Mouse (Mus musculus): ENCODE results near the gene Plppr2. TPM values are rescaled to one million over a fixed set of nuclear protein-coding genes. Genes with fewer than 3 reads are reported as not detected.

The Plppr2 gene
- 9.5 and 9.6 TPM in 2 replicates for polyA plus RNA-seq (2016; fragmentation: Nextera tagmentation; extraction: Ambion mirVana)

DNA sequence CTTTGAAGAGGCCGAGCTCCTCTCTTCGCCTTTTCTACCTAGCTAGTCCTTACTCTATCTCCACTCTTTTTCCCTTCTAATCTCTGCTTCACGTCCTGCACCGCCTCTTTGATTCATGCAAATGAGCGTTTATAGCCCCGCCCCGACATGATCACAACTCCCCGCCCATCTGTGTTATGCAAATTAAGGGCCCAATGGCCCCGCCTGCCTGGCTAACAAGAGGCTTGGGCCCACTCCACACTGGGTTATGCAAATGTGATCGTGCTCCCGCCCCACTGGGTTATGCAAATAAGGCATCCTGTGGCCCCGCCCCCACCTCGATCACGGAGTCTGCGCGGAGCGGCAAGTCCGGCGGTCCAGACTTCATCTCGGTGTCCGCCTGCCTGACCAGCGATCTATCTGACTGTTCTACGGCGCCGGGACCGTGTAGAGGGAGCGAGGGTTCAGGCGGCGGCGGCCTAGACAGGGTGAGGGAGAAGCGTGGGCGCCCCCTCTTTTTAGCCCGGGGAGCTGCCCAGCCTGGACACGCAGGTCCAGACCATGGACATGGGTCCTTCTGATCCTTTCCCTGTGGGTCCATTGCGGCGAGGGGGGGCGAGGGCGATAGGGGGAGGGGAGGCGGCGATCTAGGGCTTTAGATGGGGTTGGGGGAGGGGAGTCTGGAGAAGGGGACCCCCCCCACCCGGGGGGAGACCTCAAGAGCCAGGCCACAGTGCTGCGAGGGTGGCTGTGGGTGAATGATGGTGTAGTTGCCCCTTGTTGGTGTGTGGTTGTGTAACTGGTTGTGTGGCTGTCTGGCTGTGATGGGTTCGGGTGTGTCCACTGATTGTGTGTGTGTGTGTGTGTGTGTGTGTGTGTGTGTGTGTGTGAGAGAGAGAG lies at the start of gene Plppr2:
TSS of gene Plppr2 (plus strand) at position 342 of the 879 bp plus-strand sequence.
- peak within 1 kb of the TSS; percentile 82 for H3K27ac ChIP-seq (replicated peaks)

DNA sequence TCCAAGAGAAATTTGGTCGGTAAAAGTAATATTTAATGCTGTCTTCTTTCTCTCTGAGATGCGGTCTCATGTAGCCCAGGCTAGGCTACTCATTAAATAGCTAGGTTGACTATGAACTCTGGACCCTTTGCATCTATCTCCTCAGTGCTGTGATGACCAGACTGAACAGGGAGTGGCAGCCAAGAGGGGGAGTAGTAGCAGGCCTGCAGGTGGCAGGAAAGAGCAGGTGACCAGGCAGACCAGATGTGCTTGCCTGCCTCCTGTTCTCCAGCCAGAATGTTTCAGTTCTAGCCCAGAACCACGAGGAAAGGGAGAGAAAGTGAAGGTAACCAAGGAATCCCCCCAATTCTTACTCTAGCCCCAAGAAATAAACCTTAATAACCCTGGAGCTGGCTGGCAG lies 47.6 kb upstream of the Plppr2 start:
- no peaks in the 10 kb centered on the region for H3K4me1 ChIP-seq
- no peaks in the 10 kb centered on the region for H3K9me3 ChIP-seq
- 64% methylated on average over 3 of the region's 3 CpGs for WGBS
- DNase-seq (ENCODE audit: low spot score) = no peak
- H3K27me3 ChIP-seq (replicated peaks; ENCODE audit: low read depth, poor library complexity, severe bottlenecking) = no peaks in the 10 kb centered on the region
- H3K36me3 ChIP-seq (replicated peaks) = no peaks in the 10 kb centered on the region
- no peak overlapping the region for H3K4me3 ChIP-seq
- no peak overlapping the region for H3K27ac ChIP-seq (replicated peaks)

More for the DNA sequence above, at the start of gene Plppr2:
- H3K4me3 ChIP-seq = peak within 1 kb of the TSS; percentile 69
- H3K27me3 ChIP-seq (replicated peaks; ENCODE audit: low read depth, poor library complexity, severe bottlenecking) = peaks cover 25% of the 10 kb centered on the region
- H3K9me3 ChIP-seq = no peaks in the 10 kb centered on the region
- DNase-seq (ENCODE audit: low spot score) = peak; percentile 98
- peaks cover 24% of the 10 kb centered on the region for H3K4me1 ChIP-seq
- H3K36me3 ChIP-seq (replicated peaks) = no peaks in the 10 kb centered on the region
- WGBS = 3% methylated on average over 43 of the region's 43 CpGs

DNA sequence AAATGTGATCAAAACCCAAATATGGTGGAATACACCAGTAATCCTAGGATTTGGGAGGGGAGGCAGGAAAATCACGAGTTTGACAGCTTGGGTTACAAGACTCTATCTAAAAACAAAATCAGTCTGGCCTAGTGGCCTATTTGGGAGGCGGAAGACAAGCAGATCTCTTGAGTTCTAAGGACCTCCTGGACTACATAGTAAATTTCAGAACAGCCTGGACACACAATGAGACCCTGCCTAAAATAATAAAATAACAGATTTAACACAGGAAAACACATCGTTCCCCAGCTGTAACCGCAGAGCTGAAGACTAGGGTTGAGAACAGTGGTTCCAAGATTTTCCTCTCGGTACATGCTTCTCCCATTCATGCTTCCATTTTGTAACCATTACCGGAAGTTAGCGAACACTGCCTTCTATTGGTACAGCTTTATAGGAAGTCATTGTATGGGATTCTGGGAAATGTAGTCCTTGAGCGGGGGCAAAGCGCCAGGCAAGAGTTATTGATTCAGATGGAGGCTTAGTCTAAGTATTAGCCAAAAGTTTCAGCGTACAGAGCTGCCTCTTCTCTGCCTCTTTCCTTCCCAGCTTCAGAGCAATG lies 35.5 kb upstream of the Plppr2 start:
- peak; percentile 56 for DNase-seq (ENCODE audit: low spot score)
- Histone ChIP-seq H3K4me1 (peaks cover 3% of the 10 kb centered on the region; the same call in 1 of the 2 replicates), H3K4me3 (peak overlapping the region; percentile 59), H3K36me3 (replicated peaks) (no peaks in the 10 kb centered on the region), H3K27ac (replicated peaks) (peak overlapping the region; percentile 75), H3K27me3 (replicated peaks; ENCODE audit: low read depth, poor library complexity, severe bottlenecking) (peaks cover 16% of the 10 kb centered on the region), H3K9me3 (no peaks in the 10 kb centered on the region)
- WGBS = 15% methylated on average over 10 of the region's 10 CpGs

DNA sequence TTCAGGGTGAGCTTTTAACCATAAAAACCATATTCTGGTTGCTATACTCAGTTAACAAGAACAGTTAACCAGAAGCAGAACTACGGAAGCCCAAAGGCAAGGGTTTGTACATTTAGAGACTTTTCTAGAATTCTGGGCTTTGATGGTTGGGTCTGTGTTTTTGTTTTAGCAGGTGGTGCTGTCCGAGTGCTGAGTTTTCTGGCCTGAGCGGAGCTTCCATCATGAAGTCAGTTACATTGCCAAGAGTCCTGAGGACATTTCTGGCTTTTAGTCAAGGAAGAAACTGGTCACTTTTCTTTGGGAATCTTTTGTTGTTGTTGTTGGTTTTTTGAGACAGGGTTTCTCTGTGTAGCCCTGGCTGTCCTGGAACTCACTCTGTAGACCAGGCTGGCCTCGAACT lies 32.8 kb upstream of the Plppr2 start:
- 89% methylated on average over 4 of the region's 4 CpGs for WGBS
- no peak for DNase-seq (ENCODE audit: low spot score)
- H3K27ac ChIP-seq (replicated peaks) = no peak overlapping the region
- peaks cover 3% of the 10 kb centered on the region; the same call in 1 of the 2 replicates for H3K4me1 ChIP-seq
- H3K9me3 ChIP-seq = no peaks in the 10 kb centered on the region
- H3K36me3 ChIP-seq (replicated peaks) = no peaks in the 10 kb centered on the region
- peaks cover 11% of the 10 kb centered on the region for H3K27me3 ChIP-seq (replicated peaks; ENCODE audit: low read depth, poor library complexity, severe bottlenecking)
- no peak overlapping the region for H3K4me3 ChIP-seq

DNA sequence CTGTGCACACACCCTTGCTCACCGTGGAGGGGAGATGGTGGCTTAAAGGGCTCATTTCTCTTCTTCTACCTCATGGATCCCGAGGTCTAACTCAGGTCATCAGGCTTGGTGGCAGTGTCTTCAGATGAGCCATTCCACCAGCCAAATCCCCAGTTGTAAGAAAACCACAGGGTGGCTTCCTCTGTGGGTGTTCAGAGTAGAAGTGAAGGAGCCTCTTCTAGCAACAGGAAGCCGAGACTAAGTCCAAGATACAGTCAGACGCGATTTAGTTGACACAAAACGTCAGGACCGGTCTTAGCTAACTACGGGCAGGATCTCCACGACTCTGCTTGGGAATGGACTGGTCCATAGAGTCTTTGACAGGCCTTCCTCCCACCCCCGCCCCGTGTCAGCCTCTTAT lies 28.6 kb upstream of the Plppr2 start:
- H3K4me1 ChIP-seq = no peaks in the 10 kb centered on the region
- no peaks in the 10 kb centered on the region for H3K36me3 ChIP-seq (replicated peaks)
- DNase-seq (ENCODE audit: low spot score) = no peak
- no peak overlapping the region for H3K27ac ChIP-seq (replicated peaks)
- WGBS = 77% methylated on average over 11 of the region's 11 CpGs
- no peaks in the 10 kb centered on the region for H3K27me3 ChIP-seq (replicated peaks; ENCODE audit: low read depth, poor library complexity, severe bottlenecking)
- H3K9me3 ChIP-seq = no peaks in the 10 kb centered on the region
- no peak overlapping the region for H3K4me3 ChIP-seq

DNA sequence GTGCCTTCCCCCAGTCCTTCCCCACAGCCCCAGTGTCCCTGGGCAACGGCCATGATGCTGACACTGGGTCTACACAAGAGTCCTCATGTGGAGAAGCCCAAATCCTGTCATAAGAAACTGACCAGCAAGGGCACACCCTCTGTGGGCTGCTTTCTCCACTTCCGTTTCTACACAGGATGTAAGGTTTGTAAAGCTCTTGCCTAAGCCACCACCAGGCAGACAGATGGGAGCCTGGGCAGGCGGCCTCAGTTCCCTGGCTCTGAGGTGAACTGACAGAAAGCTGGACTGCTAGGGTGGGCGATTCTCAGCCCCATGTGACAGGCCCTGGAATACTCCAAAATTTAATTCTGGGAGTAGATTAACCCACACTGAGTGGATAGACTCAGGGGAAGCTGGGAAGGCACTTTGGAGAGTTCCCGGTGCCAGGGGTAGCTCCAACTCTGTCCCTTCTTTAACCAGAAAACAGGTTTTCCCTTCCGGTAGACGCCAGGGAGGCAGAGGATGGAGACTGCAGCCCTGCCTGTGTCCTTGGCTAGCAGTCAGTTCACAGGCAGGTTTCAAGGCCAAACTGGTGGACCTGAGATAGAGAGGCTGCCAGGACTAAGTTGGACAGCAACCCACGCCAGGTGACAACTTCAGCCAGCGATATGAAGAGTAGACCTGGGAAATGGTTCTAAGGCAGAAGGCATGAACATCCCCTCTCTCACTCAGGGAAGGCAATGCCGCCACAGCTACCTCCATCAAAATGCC lies 27.2 kb upstream of the Plppr2 start:
- 82% methylated on average over 10 of the region's 10 CpGs for WGBS
- no peaks in the 10 kb centered on the region for H3K36me3 ChIP-seq (replicated peaks)
- no peaks in the 10 kb centered on the region for H3K4me1 ChIP-seq
- H3K27ac ChIP-seq (replicated peaks) = no peak overlapping the region
- no peak for DNase-seq (ENCODE audit: low spot score)
- H3K9me3 ChIP-seq = no peaks in the 10 kb centered on the region
- no peak overlapping the region for H3K4me3 ChIP-seq
- H3K27me3 ChIP-seq (replicated peaks; ENCODE audit: low read depth, poor library complexity, severe bottlenecking) = peaks cover 6% of the 10 kb centered on the region; the same call in 1 of the 2 replicates

DNA sequence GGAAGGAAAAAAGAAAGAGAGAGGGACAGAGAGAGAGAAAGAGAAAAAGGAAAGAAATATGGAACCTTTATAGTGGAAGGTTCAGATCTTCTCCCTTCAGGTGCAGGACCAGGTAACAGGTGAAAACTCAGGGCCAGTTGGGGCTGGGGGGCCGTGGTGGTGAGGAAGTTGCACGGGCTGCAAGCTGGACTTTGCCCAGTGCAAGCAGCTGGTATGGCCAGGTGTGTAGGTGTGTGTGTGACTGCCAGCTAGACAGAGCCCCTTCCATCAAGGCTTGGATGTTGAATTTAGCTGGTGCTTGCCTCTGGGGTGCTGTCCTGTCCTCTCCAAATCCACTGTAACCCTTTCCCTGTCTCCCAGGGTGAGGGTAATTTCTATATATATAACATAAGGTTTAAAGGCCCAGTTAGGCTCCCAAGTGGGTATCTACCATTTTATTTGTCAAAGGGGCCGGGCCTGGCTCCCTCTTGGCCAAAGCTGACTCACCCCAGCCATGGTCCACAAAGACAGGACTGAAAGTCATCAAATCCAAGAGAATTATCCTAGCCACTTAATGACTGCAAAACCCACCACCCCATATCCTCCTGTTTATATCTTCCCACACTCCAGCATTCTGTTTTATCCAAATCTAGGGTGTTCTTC lies 19.9 kb upstream of the Plppr2 start:
- no peak overlapping the region for H3K27ac ChIP-seq (replicated peaks)
- H3K27me3 ChIP-seq (replicated peaks; ENCODE audit: low read depth, poor library complexity, severe bottlenecking) = peaks cover 40% of the 10 kb centered on the region
- WGBS = 70% methylated on average over 3 of the region's 3 CpGs
- H3K36me3 ChIP-seq (replicated peaks) = peaks cover 4% of the 10 kb centered on the region; the same call in 1 of the 2 replicates
- peaks cover 14% of the 10 kb centered on the region for H3K4me1 ChIP-seq
- peak overlapping the region; percentile 68 for H3K4me3 ChIP-seq
- H3K9me3 ChIP-seq = no peaks in the 10 kb centered on the region
- DNase-seq (ENCODE audit: low spot score) = no peak

DNA sequence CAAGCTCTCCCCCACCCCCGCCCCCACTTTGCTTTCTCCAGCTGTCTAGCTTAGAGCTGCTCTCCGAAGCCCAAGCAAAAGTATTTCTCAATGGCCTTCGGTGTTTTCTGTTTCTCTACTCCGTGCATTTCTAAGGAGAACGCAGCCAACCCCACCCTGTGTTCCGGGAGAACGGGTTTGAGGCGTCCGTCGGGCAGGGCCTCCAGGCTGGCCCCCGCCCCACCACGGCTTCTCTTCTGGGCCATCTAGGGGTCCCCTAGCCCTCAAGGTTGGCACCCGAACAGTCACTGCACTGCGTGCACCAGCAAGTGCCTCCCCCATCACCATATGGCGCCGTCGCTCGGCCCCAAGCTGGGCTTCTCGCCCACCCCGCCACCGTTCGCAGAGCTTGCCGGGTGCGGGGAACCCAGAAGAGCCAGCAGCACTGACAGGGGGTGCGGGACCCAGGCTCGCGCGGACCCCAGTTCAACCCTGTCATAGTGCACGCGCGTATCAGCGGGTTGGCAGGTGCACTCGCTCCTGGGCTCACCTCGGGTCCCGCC lies 19.3 kb upstream of the Plppr2 start:
- WGBS = 2% methylated on average over 35 of the region's 35 CpGs
- Histone ChIP-seq H3K36me3 (replicated peaks) (peaks cover 5% of the 10 kb centered on the region; the same call in 1 of the 2 replicates), H3K4me3 (peak overlapping the region; percentile 68), H3K9me3 (no peaks in the 10 kb centered on the region), H3K27ac (replicated peaks) (peak overlapping the region; percentile 66; the same call in 1 of the 2 replicates), H3K4me1 (peaks cover 14% of the 10 kb centered on the region), H3K27me3 (replicated peaks; ENCODE audit: low read depth, poor library complexity, severe bottlenecking) (peaks cover 40% of the 10 kb centered on the region)
- no peak for DNase-seq (ENCODE audit: low spot score)

DNA sequence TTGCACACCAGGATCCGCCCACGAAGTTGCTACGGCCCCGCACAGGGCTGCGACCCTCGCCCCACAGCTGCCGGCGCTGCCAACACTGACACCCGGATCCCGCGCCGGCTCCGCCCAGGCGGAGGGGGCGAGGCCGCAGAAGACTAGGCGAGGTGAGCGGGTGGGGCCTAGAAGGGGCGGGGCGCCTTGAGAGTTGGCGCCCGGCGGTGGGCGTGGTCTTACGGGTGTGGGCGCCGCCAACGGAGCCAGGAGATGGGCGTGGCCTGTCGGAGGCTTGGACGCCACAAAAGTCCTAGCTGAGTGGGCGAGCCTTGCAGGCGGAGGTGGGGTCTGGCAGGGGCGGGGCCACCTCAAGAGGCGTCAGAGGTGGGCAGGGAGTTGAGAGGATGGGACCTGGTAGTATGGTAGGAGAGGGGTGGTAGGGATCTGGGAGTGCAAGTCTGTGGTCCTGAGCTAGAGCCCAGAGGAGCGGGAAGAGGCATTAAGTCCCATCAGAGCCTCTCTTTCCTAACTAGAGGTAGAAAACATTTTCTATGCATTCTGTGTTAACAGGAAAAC lies 18.7 kb upstream of the Plppr2 start, which contains the start of gene Rab3d:
TSS of gene Rab3d (minus strand) at position 158 of the 558 bp plus-strand sequence.
- Histone ChIP-seq H3K27me3 (replicated peaks; ENCODE audit: low read depth, poor library complexity, severe bottlenecking) (peaks cover 40% of the 10 kb centered on the region), H3K9me3 (no peaks in the 10 kb centered on the region), H3K36me3 (replicated peaks) (peaks cover 5% of the 10 kb centered on the region; the same call in 1 of the 2 replicates), H3K4me3 (peak within 1 kb of the TSS; percentile 68), H3K27ac (replicated peaks) (peak within 1 kb of the TSS; percentile 66; the same call in 1 of the 2 replicates), H3K4me1 (peaks cover 14% of the 10 kb centered on the region)
- DNase-seq (ENCODE audit: low spot score) = peak; percentile 98
- WGBS = under 1% methylated on average over 36 of the region's 36 CpGs

DNA sequence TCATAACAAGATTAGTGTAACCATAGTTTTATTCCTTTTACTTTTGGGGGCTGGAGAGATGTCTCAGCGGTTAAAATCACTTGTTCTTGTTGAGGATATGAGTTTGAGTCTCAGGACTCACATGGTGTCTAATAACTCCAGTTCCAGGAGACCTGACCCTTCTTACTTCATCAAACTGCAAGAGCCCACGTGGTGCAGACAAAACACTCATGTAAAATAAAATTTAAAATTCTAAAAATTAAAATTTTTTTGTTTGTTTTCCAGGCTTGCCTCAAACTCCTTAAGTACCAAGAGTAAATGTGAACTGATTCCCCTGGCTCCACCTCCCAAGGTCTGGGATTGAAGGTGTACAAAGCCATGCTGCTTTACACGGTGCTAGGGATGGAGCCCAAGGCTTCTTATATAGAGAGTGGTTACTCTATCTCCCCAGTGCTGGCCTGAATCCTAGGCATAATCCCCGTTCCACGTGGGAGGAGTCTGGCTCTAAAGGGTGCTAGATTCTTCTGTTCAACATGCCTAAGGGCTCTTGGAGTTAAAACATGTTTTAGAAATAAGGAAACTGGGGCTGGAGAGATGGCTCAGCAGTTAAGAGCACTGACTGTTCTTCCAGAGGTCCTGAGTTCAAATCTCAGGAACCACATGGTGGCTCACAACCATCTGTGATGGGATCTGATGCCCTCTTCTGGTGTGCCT lies 18.0 kb upstream of the Plppr2 start:
- no peaks in the 10 kb centered on the region for H3K9me3 ChIP-seq
- H3K36me3 ChIP-seq (replicated peaks) = peaks cover 6% of the 10 kb centered on the region; the same call in 1 of the 2 replicates
- H3K27me3 ChIP-seq (replicated peaks; ENCODE audit: low read depth, poor library complexity, severe bottlenecking) = peaks cover 40% of the 10 kb centered on the region
- peaks cover 14% of the 10 kb centered on the region for H3K4me1 ChIP-seq
- no peak overlapping the region for H3K27ac ChIP-seq (replicated peaks)
- no peak for DNase-seq (ENCODE audit: low spot score)
- WGBS = 25% methylated on average over 5 of the region's 5 CpGs
- peak overlapping the region; percentile 68 for H3K4me3 ChIP-seq

DNA sequence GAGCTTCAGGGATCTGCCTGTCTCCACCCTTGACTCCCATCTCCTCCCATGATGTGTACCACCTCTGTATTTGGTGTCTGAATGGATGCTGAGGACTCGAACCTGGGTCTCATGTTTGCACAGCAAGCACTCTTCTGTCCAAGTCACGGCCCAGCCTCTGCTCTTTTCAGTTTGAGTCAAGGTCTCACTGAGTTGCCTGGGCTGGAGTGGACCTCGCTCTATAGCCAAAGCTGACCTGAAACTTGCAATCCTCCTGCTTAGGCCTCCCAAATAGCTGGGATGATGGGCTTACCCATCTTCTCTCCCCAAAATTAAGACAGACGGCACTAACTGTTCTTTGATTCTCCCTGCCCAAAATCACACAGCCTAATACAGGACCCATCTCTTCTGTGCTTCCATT lies 13.8 kb upstream of the Plppr2 start:
- no peak for DNase-seq (ENCODE audit: low spot score)
- 90% methylated on average over 4 of the region's 4 CpGs for WGBS
- no peaks in the 10 kb centered on the region for H3K9me3 ChIP-seq

More for the DNA sequence above, 13.8 kb upstream of the Plppr2 start:
- Histone ChIP-seq H3K27me3 (replicated peaks; ENCODE audit: low read depth, poor library complexity, severe bottlenecking) (no peaks in the 10 kb centered on the region), H3K4me3 (no peak overlapping the region), H3K36me3 (replicated peaks) (peaks cover 22% of the 10 kb centered on the region; the same call in 1 of the 2 replicates), H3K4me1 (peaks cover 22% of the 10 kb centered on the region), H3K27ac (replicated peaks) (no peak overlapping the region)
